Mouse (Mus musculus) adrenal gland, adult 8-10 months (tissue): ENCODE data around the gene Smyd2. TPM values are rescaled to one million over a fixed set of nuclear protein-coding genes. Genes with fewer than 3 reads are reported as not detected.
A peak's percentile ranks its signal among the peaks of the same experiment; 100 is the strongest.

Experiments
- DNase-seq: peaks from one replicate; pipeline ENCODE4 v3.0.0; 2022
- total RNA-seq, 4 experiments: library from RNA; stranded (reverse); gene quantifications; 2 replicates each; pipeline ENCODE4 v1.2.4; 2022

The Smyd2 gene
- total RNA-seq, 4 experiments from 2014 or later: 82.4 to 88.4 (median 85.1) TPM

GRCm38 (mm10) chr1:189870539-189870938 is 51.6 kb downstream of the Smyd2 start:
- DNase-seq: no peak

- DNase-seq: no peak
Observed at GRCm38 (mm10) chr1:189869651-189870270, 52.4 kb downstream of the Smyd2 start.

GRCm38 (mm10) chr1:189868036-189868435 is 54.1 kb downstream of the Smyd2 start:
- peak; percentile 71 for DNase-seq

- peak; percentile 74 for DNase-seq
Observed at GRCm38 (mm10) chr1:189867497-189867896, 54.7 kb downstream of the Smyd2 start.

- DNase-seq: no peak
Observed at GRCm38 (mm10) chr1:189867034-189867433, 55.1 kb downstream of the Smyd2 start.

GRCm38 (mm10) chr1:189866621-189867020 is 55.5 kb downstream of the Smyd2 start:
- no peak for DNase-seq

GRCm38 (mm10) chr1:189864846-189865560 is 57.2 kb downstream of the Smyd2 start:
- DNase-seq: no peak

GRCm38 (mm10) chr1:189864301-189864700 is 57.9 kb downstream of the Smyd2 start:
- DNase-seq: no peak

- DNase-seq: no peak
Observed at GRCm38 (mm10) chr1:189863727-189864126, 58.4 kb downstream of the Smyd2 start.

- no peak for DNase-seq
Observed at GRCm38 (mm10) chr1:189860942-189861315, 61.2 kb downstream of the Smyd2 start.

GRCm38 (mm10) chr1:189860112-189860941 is 61.8 kb downstream of the Smyd2 start:
- DNase-seq: no peak

GRCm38 (mm10) chr1:189858377-189858776 is 63.8 kb downstream of the Smyd2 start:
- DNase-seq: no peak

- DNase-seq: no peak
Observed at GRCm38 (mm10) chr1:189855739-189856138, 66.4 kb downstream of the Smyd2 start.

- DNase-seq: no peak
Observed at GRCm38 (mm10) chr1:189854646-189855045, 67.5 kb downstream of the Smyd2 start.

- no peak for DNase-seq
Observed at GRCm38 (mm10) chr1:189852456-189852855, 69.7 kb downstream of the Smyd2 start.

GRCm38 (mm10) chr1:189852051-189852450 is 70.1 kb downstream of the Smyd2 start:
- no peak for DNase-seq

GRCm38 (mm10) chr1:189849550-189849949 is 72.6 kb downstream of the Smyd2 start:
- DNase-seq: no peak

GRCm38 (mm10) chr1:189846319-189846718 is 75.8 kb downstream of the Smyd2 start:
- DNase-seq: no peak

GRCm38 (mm10) chr1:189834166-189834565 is 88.0 kb downstream of the Smyd2 start:
- DNase-seq: no peak

- DNase-seq: no peak
Observed at GRCm38 (mm10) chr1:189833351-189833750, 88.8 kb downstream of the Smyd2 start.

GRCm38 (mm10) chr1:189830797-189831232 is 91.3 kb downstream of the Smyd2 start:
- DNase-seq: no peak
